Mouse (Mus musculus) CH12.LX (cell line): Measurements from ENCODE around the gene Cacfd1.

Experiments used
- CTCF ChIP-seq, 2 experiments: IDR thresholded peaks in 1 of 2; conservative IDR thresholded peaks in 1 of 2; 2 replicates each; pipeline ENCODE4 v1.5.1; 2011 to 2012; ENCODE audit warnings: low read depth in 2 of 2, low read length in 2 of 2, improper control_type of control experiment in 1 of 2, inconsistent platforms in 1 of 2, mild to moderate bottlenecking in 1 of 2, moderate library complexity in 1 of 2
- E2F4 ChIP-seq: IDR thresholded peaks from 2 replicates; pipeline ENCODE4 v1.6.1; 2011; ENCODE audit warnings: low read depth, low read length, improper control_type of control experiment; ENCODE audit not compliant: insufficient replicate concordance
- KAT2A ChIP-seq: IDR thresholded peaks from 2 replicates; pipeline ENCODE4 v1.6.1; 2012; ENCODE audit warnings: low read length, improper control_type of control experiment, inconsistent platforms; ENCODE audit not compliant: insufficient replicate concordance
- MXI1 ChIP-seq: IDR thresholded peaks from 2 replicates; pipeline ENCODE4 v1.6.1; 2011; ENCODE audit warnings: mild to moderate bottlenecking, low read depth, low read length, improper control_type of control experiment
- POLR2A ChIP-seq: IDR thresholded peaks from 2 replicates; pipeline ENCODE4 v1.6.1; 2011; ENCODE audit warnings: low read depth, mild to moderate bottlenecking, improper control_type of control experiment, low read length
- SIN3A ChIP-seq: IDR thresholded peaks from 2 replicates; pipeline ENCODE4 v1.6.1; 2012; ENCODE audit warnings: low read length, improper control_type of control experiment, inconsistent platforms
- TBP ChIP-seq: conservative IDR thresholded peaks from 2 replicates; pipeline ENCODE4 v1.6.1; 2011; ENCODE audit warnings: low read depth, low read length, improper control_type of control experiment
- USF2 ChIP-seq: conservative IDR thresholded peaks from 2 replicates; pipeline ENCODE4 v1.6.1; 2011; ENCODE audit warnings: low read depth, low read length, improper control_type of control experiment
- ZC3H11A ChIP-seq: IDR thresholded peaks from 2 replicates; pipeline ENCODE4 v1.6.1; 2012; ENCODE audit warnings: low read depth, mild to moderate bottlenecking, inconsistent platforms, low read length, improper control_type of control experiment

DNA sequence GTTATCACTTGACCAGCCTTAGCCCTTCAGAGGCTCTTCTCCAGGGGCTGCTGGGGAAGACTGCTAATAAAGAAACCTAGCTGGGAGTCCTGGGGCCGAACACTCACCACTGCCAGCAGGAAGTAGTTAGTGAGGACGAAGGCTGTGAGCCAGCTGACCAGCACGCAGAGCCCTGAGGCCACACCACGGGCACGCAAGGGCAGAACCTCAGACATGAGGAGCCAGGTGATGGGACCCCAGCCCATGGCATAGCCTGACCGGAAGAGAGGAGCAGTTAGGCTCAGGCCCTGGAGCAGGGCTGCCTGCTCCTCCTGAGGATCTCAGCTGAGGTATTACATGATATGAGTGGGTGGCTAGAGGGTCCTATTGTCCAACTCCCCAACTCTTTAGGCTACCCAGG is 12.9 kb downstream of the Cacfd1 start:
- TF ChIP-seq ZC3H11A (no peak), CTCF (conservative IDR thresholded peaks at IDR 0.05 in 1 of 2, IDR thresholded peaks at IDR 0.05 in 1 of 2; ENCODE audit: low read depth in 2 of 2, low read length in 2 of 2) (no peak), SIN3A (no peak), MXI1 (no peak), POLR2A (no peak), KAT2A (no peak), TBP (no peak), E2F4 (no peak), USF2 (no peak)
